Mouse (Mus musculus) left cerebral cortex, postnatal 14 days (tissue): Measurements from ENCODE around the gene Pax6. TPM values are rescaled to one million over a fixed set of nuclear protein-coding genes. Genes with fewer than 3 reads are reported as not detected.

Experiments
- DNase-seq, 2 experiments: peaks; one replicate each; pipeline ENCODE4 v3.0.0; 2021 to 2022; ENCODE audit warnings: low spot score in 2 of 2, mixed read lengths in 1 of 2
- intact Hi-C: fragments of 180-260 bp; cut with DNase I; formaldehyde crosslinking; loops from one replicate; pipeline ENCODE4 v1.15.1; 2025
- long read RNA-seq, 2 experiments: library from polyadenylated mRNA; stranded (forward); transcript quantifications; one replicate each; pipeline ENCODE4 v2.0.0; 2021
- total RNA-seq, 2 experiments: library from RNA; stranded (reverse); gene quantifications; 2 replicates each; pipeline ENCODE4 v1.2.3; 2021

Pax6 gene
- 1 to 10 TPM; 5.2 to 8.1 TPM for total RNA-seq
- long read RNA-seq, experiment 1, partial matches to known transcripts, result 2 of 5 reads
- long read RNA-seq, experiment 1, other reads (novel, unspliced or antisense), result 2 of 5 reads
- long read RNA-seq, experiment 2, partial matches to known transcripts, result 0 of 6 reads
- long read RNA-seq, experiment 2, other reads (novel, unspliced or antisense), result 5 of 6 reads

GRCm38 (mm10) chr2:105668271-105669270, at the start of gene Pax6:
Gene Pax6, plus strand, starts transcription at chr2:105668900.
- intact Hi-C loops, result loop anchor here (10.0 kb wide), 1 partner anchor 334 kb away; no protein-coding TSS in a partner anchor
- DNase-seq, result no peak

GRCm38 (mm10) chr2:105648933-105649332, 19.8 kb upstream of the Pax6 start:
- intact Hi-C loops, result no loop called here
- no peak for DNase-seq

GRCm38 (mm10) chr2:105656456-105656855, 12.2 kb upstream of the Pax6 start:
- intact Hi-C loops, result no loop called here
- no peak for DNase-seq

- intact Hi-C loops, result no loop called here
- no peak for DNase-seq
Measured at GRCm38 (mm10) chr2:105659350-105659749, 9.3 kb upstream of the Pax6 start.

GRCm38 (mm10) chr2:105659926-105660873, 8.5 kb upstream of the Pax6 start:
- intact Hi-C loops, result loop anchor here (10.0 kb wide), 1 partner anchor 325 kb away; no protein-coding TSS in a partner anchor
- DNase-seq, result no peak

- intact Hi-C loops, result loop anchor here (10.0 kb wide), 1 partner anchor 326 kb away; no protein-coding TSS in a partner anchor
- no peak for DNase-seq
Measured at GRCm38 (mm10) chr2:105660874-105661622, 7.7 kb upstream of the Pax6 start.

- intact Hi-C loops, result loop anchor here (10.0 kb wide), 1 partner anchor 327 kb away; no protein-coding TSS in a partner anchor
- no peak for DNase-seq
Measured at GRCm38 (mm10) chr2:105661623-105662066, 7.1 kb upstream of the Pax6 start.

- intact Hi-C loops, result loop anchor here (10.0 kb wide), 1 partner anchor 327 kb away; no protein-coding TSS in a partner anchor
- no peak for DNase-seq
Measured at GRCm38 (mm10) chr2:105662121-105662520, 6.6 kb upstream of the Pax6 start.

- intact Hi-C loops, result loop anchor here (10.0 kb wide), 1 partner anchor 328 kb away; no protein-coding TSS in a partner anchor
- DNase-seq, result no peak
Measured at GRCm38 (mm10) chr2:105662606-105663005, 6.1 kb upstream of the Pax6 start.

GRCm38 (mm10) chr2:105663101-105663511, 5.6 kb upstream of the Pax6 start:
- intact Hi-C loops, result loop anchor here (10.0 kb wide), 1 partner anchor 328 kb away; no protein-coding TSS in a partner anchor
- no peak for DNase-seq

- no peak for DNase-seq
- intact Hi-C loops, result loop anchor here (10.0 kb wide), 1 partner anchor 330 kb away; no protein-coding TSS in a partner anchor
Measured at GRCm38 (mm10) chr2:105664996-105665395, 3.7 kb upstream of the Pax6 start.

GRCm38 (mm10) chr2:105665491-105666250, 3.0 kb upstream of the Pax6 start:
- DNase-seq, result no peak
- intact Hi-C loops, result loop anchor here (10.0 kb wide), 1 partner anchor 331 kb away; no protein-coding TSS in a partner anchor

GRCm38 (mm10) chr2:105666331-105666730, 2.4 kb upstream of the Pax6 start:
- no peak for DNase-seq
- intact Hi-C loops, result loop anchor here (10.0 kb wide), 1 partner anchor 332 kb away; no protein-coding TSS in a partner anchor

GRCm38 (mm10) chr2:105666763-105667625, 1.7 kb upstream of the Pax6 start:
- intact Hi-C loops, result loop anchor here (10.0 kb wide), 1 partner anchor 332 kb away; no protein-coding TSS in a partner anchor
- no peak for DNase-seq

- no peak for DNase-seq
- intact Hi-C loops, result loop anchor here (10.0 kb wide), 1 partner anchor 333 kb away; no protein-coding TSS in a partner anchor
Measured at GRCm38 (mm10) chr2:105667626-105667950, 1.1 kb upstream of the Pax6 start.

GRCm38 (mm10) chr2:105669371-105669861, 716 bp downstream of the Pax6 start:
- intact Hi-C loops, result loop anchor here (10.0 kb wide), 1 partner anchor 335 kb away; no protein-coding TSS in a partner anchor
- DNase-seq, result no peak
